Mouse (Mus musculus): ENCODE data around the gene Dyrk3. TPM values are rescaled to one million over a fixed set of nuclear protein-coding genes. Genes with fewer than 3 reads are reported as not detected.
A peak's percentile ranks its signal among the peaks of the same experiment; 100 is the strongest.

Gene Dyrk3
- polyA plus RNA-seq, 1 experiment from 2014 or later: 4.4 TPM

- Histone ChIP-seq H3K4me3 (ENCODE audit: low read length) (no peak overlapping the region), H3K27me3 (ENCODE audit: control insufficient read depth, insufficient read depth, low read depth, low read length) (no peaks in the 10 kb centered on the region), H3K9me3 (ENCODE audit: control insufficient read depth, low read length) (no peaks in the 10 kb centered on the region), H3K9ac (ENCODE audit: low read length) (no peak overlapping the region), H3K36me3 (ENCODE audit: control insufficient read depth, insufficient read depth, low read length) (no peaks in the 10 kb centered on the region), H3K27ac (ENCODE audit: low read length) (no peak overlapping the region), H3K4me1 (replicated peaks; ENCODE audit: control insufficient read depth, insufficient read depth, low read length) (peaks cover 7% of the 10 kb centered on the region), H3K4me2 (ENCODE audit: low read depth, low read length) (no peak overlapping the region)
- WGBS: 54% methylated on average over 1 of the region's 1 CpGs
- ATAC-seq (ENCODE audit: low read depth): no peak
Observed at GRCm38 (mm10) chr1:131100808-131101207, 37.3 kb downstream of the Dyrk3 start.

DNA sequence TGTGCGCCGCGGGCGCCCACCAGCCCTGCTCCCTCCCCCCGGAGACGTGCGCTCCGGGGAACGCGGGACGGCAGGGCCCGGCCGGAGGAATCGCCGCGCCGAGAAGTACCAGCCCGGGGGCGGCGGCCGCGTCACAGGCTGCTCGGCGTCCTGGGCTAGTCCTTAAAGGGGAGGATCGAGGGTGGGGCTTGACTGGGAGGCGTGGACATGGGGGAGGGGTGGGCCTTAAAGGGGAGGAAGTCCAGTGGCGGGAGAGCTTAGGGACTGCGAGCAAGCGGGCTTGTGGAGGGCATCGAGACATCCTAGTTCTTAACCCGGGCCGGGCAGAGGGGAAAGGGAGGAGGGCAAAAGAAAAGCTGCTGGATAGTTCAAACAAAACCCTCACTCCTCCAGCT is 40.4 kb downstream of the Dyrk3 start, which contains the start of gene Mapkapk2:
Gene Mapkapk2 (minus strand): TSS at position 127 of the 395 bp plus-strand sequence.
- no peaks in the 10 kb centered on the region for H3K9me3 ChIP-seq (ENCODE audit: control insufficient read depth, low read length)
- ATAC-seq (ENCODE audit: low read depth): peak; percentile 95
- under 1% methylated on average over 32 of the region's 32 CpGs for WGBS
- H3K4me3 ChIP-seq (ENCODE audit: low read length): peak within 1 kb of the TSS; percentile 78
- peak within 1 kb of the TSS; percentile 97 for H3K27ac ChIP-seq (ENCODE audit: low read length)
- H3K4me1 ChIP-seq (replicated peaks; ENCODE audit: control insufficient read depth, insufficient read depth, low read length): peaks cover 36% of the 10 kb centered on the region
- no peaks in the 10 kb centered on the region for H3K27me3 ChIP-seq (ENCODE audit: control insufficient read depth, insufficient read depth, low read depth, low read length)
- no peaks in the 10 kb centered on the region for H3K36me3 ChIP-seq (ENCODE audit: control insufficient read depth, insufficient read depth, low read length)
- peak within 1 kb of the TSS; percentile 85 for H3K9ac ChIP-seq (ENCODE audit: low read length)
- H3K4me2 ChIP-seq (ENCODE audit: low read depth, low read length): peak within 1 kb of the TSS; percentile 72

GRCm38 (mm10) chr1:131096803-131097699 is 41.1 kb downstream of the Dyrk3 start:
- Histone ChIP-seq H3K36me3 (ENCODE audit: control insufficient read depth, insufficient read depth, low read length) (no peaks in the 10 kb centered on the region), H3K9ac (ENCODE audit: low read length) (peak overlapping the region; percentile 85), H3K4me1 (replicated peaks; ENCODE audit: control insufficient read depth, insufficient read depth, low read length) (peaks cover 36% of the 10 kb centered on the region), H3K4me3 (ENCODE audit: low read length) (peak overlapping the region; percentile 78), H3K27ac (ENCODE audit: low read length) (peak overlapping the region; percentile 97), H3K4me2 (ENCODE audit: low read depth, low read length) (peak overlapping the region; percentile 72), H3K27me3 (ENCODE audit: control insufficient read depth, insufficient read depth, low read depth, low read length) (no peaks in the 10 kb centered on the region), H3K9me3 (ENCODE audit: control insufficient read depth, low read length) (no peaks in the 10 kb centered on the region)
- 0% methylated on average over 94 of the region's 98 CpGs for WGBS
- ATAC-seq (ENCODE audit: low read depth): peak; percentile 66

DNA sequence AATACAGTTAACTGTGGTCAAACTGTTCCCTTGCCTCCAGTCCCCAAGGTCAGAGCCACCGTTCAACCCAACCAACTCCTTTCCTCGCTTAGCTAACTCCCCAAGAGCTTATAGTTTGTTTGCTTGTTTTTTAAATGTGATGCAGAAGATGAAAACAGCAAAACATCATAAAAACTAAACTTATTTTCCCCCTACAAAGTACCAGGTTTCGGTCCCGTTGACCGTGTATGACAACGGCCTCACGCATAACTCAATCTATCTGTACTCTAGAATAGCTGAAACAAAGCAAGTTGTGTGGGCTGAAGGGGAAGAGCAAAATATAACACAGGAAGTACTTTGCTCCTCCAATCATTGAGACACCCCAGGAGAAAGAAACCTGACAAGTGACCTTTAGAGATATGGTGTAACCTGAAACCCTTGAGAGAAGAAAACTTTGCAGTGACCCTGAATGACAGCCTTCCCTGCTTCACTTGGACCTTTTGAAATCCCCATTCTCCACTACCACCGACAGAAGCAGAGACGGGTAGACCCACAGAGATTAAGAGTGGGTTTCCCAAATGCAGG is 41.9 kb downstream of the Dyrk3 start:
- Histone ChIP-seq H3K27me3 (ENCODE audit: control insufficient read depth, insufficient read depth, low read depth, low read length) (no peaks in the 10 kb centered on the region), H3K4me1 (replicated peaks; ENCODE audit: control insufficient read depth, insufficient read depth, low read length) (peaks cover 40% of the 10 kb centered on the region), H3K9ac (ENCODE audit: low read length) (peak overlapping the region; percentile 85), H3K4me2 (ENCODE audit: low read depth, low read length) (peak overlapping the region; percentile 72), H3K36me3 (ENCODE audit: control insufficient read depth, insufficient read depth, low read length) (no peaks in the 10 kb centered on the region), H3K4me3 (ENCODE audit: low read length) (peak overlapping the region; percentile 78), H3K27ac (ENCODE audit: low read length) (peak overlapping the region; percentile 97), H3K9me3 (ENCODE audit: control insufficient read depth, low read length) (no peaks in the 10 kb centered on the region)
- 2% methylated on average over 9 of the region's 9 CpGs for WGBS
- no peak for ATAC-seq (ENCODE audit: low read depth)

- peaks cover 46% of the 10 kb centered on the region for H3K4me1 ChIP-seq (replicated peaks; ENCODE audit: control insufficient read depth, insufficient read depth, low read length)
- peak overlapping the region; percentile 97 for H3K27ac ChIP-seq (ENCODE audit: low read length)
- no peaks in the 10 kb centered on the region for H3K36me3 ChIP-seq (ENCODE audit: control insufficient read depth, insufficient read depth, low read length)
- peak overlapping the region; percentile 78 for H3K4me3 ChIP-seq (ENCODE audit: low read length)
- ATAC-seq (ENCODE audit: low read depth): peak; percentile 37
- WGBS: 14% methylated on average over 8 of the region's 8 CpGs
- H3K4me2 ChIP-seq (ENCODE audit: low read depth, low read length): peak overlapping the region; percentile 72
- no peaks in the 10 kb centered on the region for H3K27me3 ChIP-seq (ENCODE audit: control insufficient read depth, insufficient read depth, low read depth, low read length)
- H3K9me3 ChIP-seq (ENCODE audit: control insufficient read depth, low read length): no peaks in the 10 kb centered on the region
- peak overlapping the region; percentile 85 for H3K9ac ChIP-seq (ENCODE audit: low read length)
Observed at GRCm38 (mm10) chr1:131095574-131095973, 42.6 kb downstream of the Dyrk3 start.

DNA sequence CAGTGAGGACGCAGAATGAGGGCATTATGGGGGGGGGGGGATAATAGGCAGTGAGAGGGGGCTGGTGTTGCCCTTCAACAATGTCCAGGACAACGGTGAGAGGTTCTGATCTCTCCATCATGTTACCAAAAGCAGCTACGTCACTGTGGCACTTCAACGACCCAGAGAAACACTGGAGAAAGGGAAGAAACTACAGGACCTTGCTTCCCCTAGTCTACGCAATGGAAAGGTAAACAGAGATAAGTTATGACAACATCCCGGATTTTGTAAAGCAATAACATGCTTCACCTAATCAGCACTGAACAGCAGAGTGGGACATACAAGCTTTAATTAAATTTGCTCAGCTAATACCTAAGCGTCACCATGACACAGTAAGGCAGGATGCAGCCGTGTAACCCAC is 44.3 kb downstream of the Dyrk3 start:
- Histone ChIP-seq H3K4me1 (replicated peaks; ENCODE audit: control insufficient read depth, insufficient read depth, low read length) (peaks cover 63% of the 10 kb centered on the region), H3K27ac (ENCODE audit: low read length) (no peak overlapping the region), H3K9me3 (ENCODE audit: control insufficient read depth, low read length) (no peaks in the 10 kb centered on the region), H3K9ac (ENCODE audit: low read length) (no peak overlapping the region), H3K4me2 (ENCODE audit: low read depth, low read length) (no peak overlapping the region), H3K36me3 (ENCODE audit: control insufficient read depth, insufficient read depth, low read length) (no peaks in the 10 kb centered on the region), H3K27me3 (ENCODE audit: control insufficient read depth, insufficient read depth, low read depth, low read length) (no peaks in the 10 kb centered on the region), H3K4me3 (ENCODE audit: low read length) (no peak overlapping the region)
- WGBS: 55% methylated on average over 8 of the region's 8 CpGs
- ATAC-seq (ENCODE audit: low read depth): no peak

GRCm38 (mm10) chr1:131092846-131093245 is 45.3 kb downstream of the Dyrk3 start:
- Histone ChIP-seq H3K9ac (ENCODE audit: low read length) (no peak overlapping the region), H3K9me3 (ENCODE audit: control insufficient read depth, low read length) (no peaks in the 10 kb centered on the region), H3K36me3 (ENCODE audit: control insufficient read depth, insufficient read depth, low read length) (no peaks in the 10 kb centered on the region), H3K27ac (ENCODE audit: low read length) (no peak overlapping the region), H3K27me3 (ENCODE audit: control insufficient read depth, insufficient read depth, low read depth, low read length) (no peaks in the 10 kb centered on the region), H3K4me2 (ENCODE audit: low read depth, low read length) (no peak overlapping the region), H3K4me3 (ENCODE audit: low read length) (no peak overlapping the region), H3K4me1 (replicated peaks; ENCODE audit: control insufficient read depth, insufficient read depth, low read length) (peaks cover 71% of the 10 kb centered on the region)
- WGBS: 92% methylated on average over 3 of the region's 3 CpGs
- ATAC-seq (ENCODE audit: low read depth): no peak

DNA sequence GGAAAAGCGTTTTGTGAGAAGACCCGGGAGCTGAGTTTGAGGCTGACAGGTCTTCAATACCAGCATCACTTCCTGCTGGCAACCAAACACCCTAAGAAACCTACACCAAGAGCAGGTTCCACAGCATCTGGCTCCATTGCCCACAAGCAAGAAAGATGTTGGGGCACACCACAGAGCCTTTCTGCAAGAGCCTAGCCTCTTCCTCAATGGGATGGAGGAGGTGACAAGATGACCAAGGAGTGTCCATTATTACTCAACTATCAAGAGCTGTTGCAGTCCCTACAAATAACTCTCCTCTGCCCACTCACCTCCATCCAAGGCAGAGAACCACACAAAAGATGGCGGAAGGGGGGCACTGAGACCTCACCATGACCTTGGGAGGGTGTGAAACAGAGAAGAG is 46.0 kb downstream of the Dyrk3 start:
- Histone ChIP-seq H3K36me3 (ENCODE audit: control insufficient read depth, insufficient read depth, low read length) (no peaks in the 10 kb centered on the region), H3K9ac (ENCODE audit: low read length) (no peak overlapping the region), H3K27ac (ENCODE audit: low read length) (no peak overlapping the region), H3K4me1 (replicated peaks; ENCODE audit: control insufficient read depth, insufficient read depth, low read length) (peaks cover 75% of the 10 kb centered on the region), H3K27me3 (ENCODE audit: control insufficient read depth, insufficient read depth, low read depth, low read length) (no peaks in the 10 kb centered on the region), H3K9me3 (ENCODE audit: control insufficient read depth, low read length) (no peaks in the 10 kb centered on the region), H3K4me2 (ENCODE audit: low read depth, low read length) (no peak overlapping the region), H3K4me3 (ENCODE audit: low read length) (no peak overlapping the region)
- WGBS: 78% methylated on average over 3 of the region's 3 CpGs
- ATAC-seq (ENCODE audit: low read depth): no peak

DNA sequence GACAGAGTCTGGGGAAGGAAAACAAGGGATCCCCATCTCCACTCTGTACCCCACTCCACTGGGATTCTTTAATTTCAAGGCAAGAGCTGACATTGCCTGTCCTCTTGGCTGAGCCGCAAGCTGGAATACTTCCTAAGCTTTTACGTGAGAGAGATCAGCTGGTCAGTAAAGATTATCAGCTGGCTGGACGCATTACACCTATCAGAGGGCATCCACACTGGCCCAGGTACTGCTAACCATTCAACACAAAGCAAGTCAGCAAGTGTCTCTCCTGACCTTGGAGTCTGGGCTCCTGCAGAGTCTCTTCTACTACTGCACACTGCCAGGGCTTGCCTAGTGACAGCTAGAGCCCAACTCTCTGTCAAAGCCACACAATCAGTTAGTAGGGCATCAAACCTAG is 46.7 kb downstream of the Dyrk3 start:
- Histone ChIP-seq H3K4me3 (ENCODE audit: low read length) (no peak overlapping the region), H3K9ac (ENCODE audit: low read length) (no peak overlapping the region), H3K27ac (ENCODE audit: low read length) (no peak overlapping the region), H3K4me2 (ENCODE audit: low read depth, low read length) (no peak overlapping the region), H3K9me3 (ENCODE audit: control insufficient read depth, low read length) (no peaks in the 10 kb centered on the region), H3K36me3 (ENCODE audit: control insufficient read depth, insufficient read depth, low read length) (no peaks in the 10 kb centered on the region), H3K4me1 (replicated peaks; ENCODE audit: control insufficient read depth, insufficient read depth, low read length) (peaks cover 82% of the 10 kb centered on the region), H3K27me3 (ENCODE audit: control insufficient read depth, insufficient read depth, low read depth, low read length) (no peaks in the 10 kb centered on the region)
- ATAC-seq (ENCODE audit: low read depth): no peak
- 74% methylated on average over 3 of the region's 3 CpGs for WGBS

Measured in lung, embryonic 16.5 days (tissue).